Mouse (Mus musculus): ENCODE data around the gene Chaf1a. TPM values are rescaled to one million over a fixed set of nuclear protein-coding genes. Genes with fewer than 3 reads are reported as not detected.
A peak's percentile ranks its signal among the peaks of the same experiment; 100 is the strongest.

Gene Chaf1a
- polyA plus RNA-seq, 1 experiment from 2014 or later: 4.0 TPM

GRCm38 (mm10) chr17:56032127-56032733 is 8.0 kb upstream of the Chaf1a start:
- 80% methylated on average over 6 of the region's 6 CpGs for WGBS
- H3K9ac ChIP-seq (replicated peaks): no peak overlapping the region
- H3K27ac ChIP-seq (replicated peaks): no peak overlapping the region
- H3K9me3 ChIP-seq (replicated peaks): no peaks in the 10 kb centered on the region
- ATAC-seq (ENCODE audit: low FRiP score): no peak
- no peaks in the 10 kb centered on the region for H3K27me3 ChIP-seq (replicated peaks)
- peaks cover 68% of the 10 kb centered on the region for H3K4me1 ChIP-seq
- H3K4me3 ChIP-seq (replicated peaks): no peak overlapping the region
- H3K36me3 ChIP-seq: peaks cover 27% of the 10 kb centered on the region
- 0 out of 2 replicates have a peak overlapping the region, but pooled peaks have one; percentile 3 for H3K4me2 ChIP-seq

GRCm38 (mm10) chr17:56032831-56033230 is 7.4 kb upstream of the Chaf1a start:
- Histone ChIP-seq H3K9ac (replicated peaks) (0 out of 2 replicates have a peak overlapping the region, but pooled peaks have one; percentile 20), H3K4me2 (0 out of 2 replicates have a peak overlapping the region, but pooled peaks have one; percentile 3), H3K36me3 (peaks cover 27% of the 10 kb centered on the region), H3K27me3 (replicated peaks) (no peaks in the 10 kb centered on the region), H3K9me3 (replicated peaks) (no peaks in the 10 kb centered on the region), H3K27ac (replicated peaks) (no peak overlapping the region), H3K4me1 (peaks cover 66% of the 10 kb centered on the region), H3K4me3 (replicated peaks) (no peak overlapping the region)
- no peak for ATAC-seq (ENCODE audit: low FRiP score)
- 80% methylated on average over 7 of the region's 7 CpGs for WGBS

GRCm38 (mm10) chr17:56034040-56034725 is 6.1 kb upstream of the Chaf1a start:
- no peak overlapping the region for H3K9ac ChIP-seq (replicated peaks)
- WGBS: 91% methylated on average over 7 of the region's 7 CpGs

GRCm38 (mm10) chr17:56034726-56035100 is 5.5 kb upstream of the Chaf1a start:
- 91% methylated on average over 6 of the region's 6 CpGs for WGBS
- H3K27me3 ChIP-seq (replicated peaks): no peaks in the 10 kb centered on the region
- H3K4me1 ChIP-seq: peaks cover 54% of the 10 kb centered on the region
- peak overlapping the region; percentile 83 for H3K9ac ChIP-seq (replicated peaks)
- H3K4me2 ChIP-seq: peak overlapping the region; percentile 66; the same call in 1 of the 2 replicates
- no peaks in the 10 kb centered on the region for H3K9me3 ChIP-seq (replicated peaks)
- H3K36me3 ChIP-seq: peaks cover 18% of the 10 kb centered on the region
- no peak overlapping the region for H3K27ac ChIP-seq (replicated peaks)
- no peak for ATAC-seq (ENCODE audit: low FRiP score)
- no peak overlapping the region for H3K4me3 ChIP-seq (replicated peaks)

More at GRCm38 (mm10) chr17:56034040-56034725, 6.1 kb upstream of the Chaf1a start:
- Histone ChIP-seq H3K36me3 (peaks cover 18% of the 10 kb centered on the region), H3K4me1 (peaks cover 58% of the 10 kb centered on the region), H3K9me3 (replicated peaks) (no peaks in the 10 kb centered on the region), H3K4me2 (no peak overlapping the region), H3K27me3 (replicated peaks) (no peaks in the 10 kb centered on the region), H3K4me3 (replicated peaks) (no peak overlapping the region), H3K27ac (replicated peaks) (no peak overlapping the region)
- no peak for ATAC-seq (ENCODE audit: low FRiP score)

- H3K27me3 ChIP-seq (replicated peaks): no peaks in the 10 kb centered on the region
- WGBS: 83% methylated on average over 4 of the region's 4 CpGs
- no peak overlapping the region for H3K27ac ChIP-seq (replicated peaks)
- peaks cover 52% of the 10 kb centered on the region for H3K4me1 ChIP-seq
- H3K9ac ChIP-seq (replicated peaks): peak overlapping the region; percentile 83
- ATAC-seq (ENCODE audit: low FRiP score): no peak
- peaks cover 18% of the 10 kb centered on the region for H3K36me3 ChIP-seq
- H3K4me3 ChIP-seq (replicated peaks): peak overlapping the region; percentile 80
- peak overlapping the region; percentile 66 for H3K4me2 ChIP-seq
- H3K9me3 ChIP-seq (replicated peaks): no peaks in the 10 kb centered on the region
These were observed 5.0 kb upstream of the Chaf1a start for GRCm38 (mm10) chr17:56035216-56035615.

GRCm38 (mm10) chr17:56036176-56036900 is 3.9 kb upstream of the Chaf1a start, which contains the start of gene Sh3gl1:
Gene Sh3gl1, minus strand, starts transcription at chr17:56036635.
- under 1% methylated on average over 73 of the region's 74 CpGs for WGBS
- peaks cover 16% of the 10 kb centered on the region for H3K36me3 ChIP-seq
- peak within 1 kb of the TSS; percentile 89 for H3K27ac ChIP-seq (replicated peaks)
- peaks cover 52% of the 10 kb centered on the region for H3K4me1 ChIP-seq
- H3K4me3 ChIP-seq (replicated peaks): peak within 1 kb of the TSS; percentile 80
- H3K27me3 ChIP-seq (replicated peaks): no peaks in the 10 kb centered on the region
- peak within 1 kb of the TSS; percentile 66 for H3K4me2 ChIP-seq
- no peaks in the 10 kb centered on the region for H3K9me3 ChIP-seq (replicated peaks)
- peak within 1 kb of the TSS; percentile 83 for H3K9ac ChIP-seq (replicated peaks)
- ATAC-seq (ENCODE audit: low FRiP score): peak; percentile 92

- Histone ChIP-seq H3K9me3 (replicated peaks) (no peaks in the 10 kb centered on the region), H3K9ac (replicated peaks) (peak overlapping the region; percentile 36; the same call in 1 of the 2 replicates), H3K36me3 (peaks cover 16% of the 10 kb centered on the region), H3K27me3 (replicated peaks) (no peaks in the 10 kb centered on the region), H3K27ac (replicated peaks) (peak overlapping the region; percentile 67), H3K4me1 (peaks cover 48% of the 10 kb centered on the region), H3K4me3 (replicated peaks) (peak overlapping the region; percentile 80), H3K4me2 (peak overlapping the region; percentile 66)
- WGBS: 40% methylated on average over 13 of the region's 13 CpGs
- ATAC-seq (ENCODE audit: low FRiP score): peak; percentile 36
These were observed 3.3 kb upstream of the Chaf1a start for GRCm38 (mm10) chr17:56036901-56037287.

- Histone ChIP-seq H3K4me1 (peaks cover 35% of the 10 kb centered on the region), H3K9me3 (replicated peaks) (no peaks in the 10 kb centered on the region), H3K4me3 (replicated peaks) (no peak overlapping the region), H3K4me2 (no peak overlapping the region), H3K9ac (replicated peaks) (no peak overlapping the region), H3K27me3 (replicated peaks) (no peaks in the 10 kb centered on the region), H3K27ac (replicated peaks) (no peak overlapping the region), H3K36me3 (peaks cover 12% of the 10 kb centered on the region)
- no peak for ATAC-seq (ENCODE audit: low FRiP score)
- 88% methylated on average over 8 of the region's 8 CpGs for WGBS
These were observed 1.5 kb upstream of the Chaf1a start for GRCm38 (mm10) chr17:56038583-56039261.

GRCm38 (mm10) chr17:56039345-56039744 is 894 bp upstream of the Chaf1a start:
- no peaks in the 10 kb centered on the region for H3K9me3 ChIP-seq (replicated peaks)
- H3K36me3 ChIP-seq: peaks cover 6% of the 10 kb centered on the region
- H3K9ac ChIP-seq (replicated peaks): no peak overlapping the region; the same call in 1 of the 2 replicates
- peak overlapping the region; percentile 70; the same call in 1 of the 2 replicates for H3K4me3 ChIP-seq (replicated peaks)
- ATAC-seq (ENCODE audit: low FRiP score): no peak
- peak overlapping the region; percentile 91 for H3K4me2 ChIP-seq
- H3K27me3 ChIP-seq (replicated peaks): no peaks in the 10 kb centered on the region
- H3K4me1 ChIP-seq: peaks cover 29% of the 10 kb centered on the region
- WGBS: 87% methylated on average over 4 of the region's 4 CpGs
- H3K27ac ChIP-seq (replicated peaks): peak overlapping the region; percentile 82; the same call in 1 of the 2 replicates

- Histone ChIP-seq H3K36me3 (no peaks in the 10 kb centered on the region), H3K9ac (replicated peaks) (peak overlapping the region; percentile 63), H3K4me1 (peaks cover 15% of the 10 kb centered on the region), H3K27ac (replicated peaks) (no peak overlapping the region), H3K27me3 (replicated peaks) (no peaks in the 10 kb centered on the region), H3K4me2 (peak overlapping the region; percentile 91), H3K4me3 (replicated peaks) (peak overlapping the region; percentile 70), H3K9me3 (replicated peaks) (no peaks in the 10 kb centered on the region)
- 2% methylated on average over 12 of the region's 12 CpGs for WGBS
- ATAC-seq (ENCODE audit: low FRiP score): no peak
These were observed 571 bp downstream of the Chaf1a start for GRCm38 (mm10) chr17:56040857-56041163.

GRCm38 (mm10) chr17:56051369-56051768 is 11.1 kb downstream of the Chaf1a start:
- Histone ChIP-seq H3K9ac (replicated peaks) (no peak overlapping the region), H3K27me3 (replicated peaks) (no peaks in the 10 kb centered on the region), H3K27ac (replicated peaks) (no peak overlapping the region), H3K4me1 (no peaks in the 10 kb centered on the region), H3K4me2 (no peak overlapping the region), H3K4me3 (replicated peaks) (no peak overlapping the region), H3K36me3 (no peaks in the 10 kb centered on the region; the same call in 1 of the 2 replicates), H3K9me3 (replicated peaks) (no peaks in the 10 kb centered on the region)
- WGBS: 95% methylated on average over 5 of the region's 5 CpGs
- ATAC-seq (ENCODE audit: low FRiP score): no peak

All from neural tube, embryonic 15.5 days (tissue).